Mouse (Mus musculus) hindbrain, embryonic 15.5 days (tissue): ENCODE results near the gene Slc9b2. TPM values are rescaled to one million over a fixed set of nuclear protein-coding genes. Genes with fewer than 3 reads are reported as not detected.

Experiments used
- ATAC-seq: fragments of 200-750 bp; cut with Nextera tagmentation; 2 replicates; pipeline ENCODE4 v1.8.0; 2017; ENCODE audit warnings: low read depth, moderate number of reproducible peaks, moderate TSS enrichment; ENCODE audit not compliant: low FRiP score
- H3K27ac ChIP-seq: fragments of 300-500 bp; sonication (generic); replicated peaks from 2 replicates; pipeline ENCODE4 v1.5.1; 2015; ENCODE audit warnings: mild to moderate bottlenecking, inconsistent platforms
- H3K27me3 ChIP-seq: fragments of 300-500 bp; sonication (generic); 2 replicates; pipeline ENCODE4 v1.6.1; 2015; ENCODE audit warnings: control low read depth, inconsistent platforms
- H3K36me3 ChIP-seq: fragments of 300-500 bp; sonication (generic); 2 replicates; pipeline ENCODE4 v1.6.1; 2015; ENCODE audit warnings: control low read depth, inconsistent platforms
- H3K4me1 ChIP-seq: fragments of 300-500 bp; sonication (generic); replicated peaks from 2 replicates; pipeline ENCODE4 v1.6.1; 2015; ENCODE audit warnings: control low read depth, inconsistent platforms
- H3K4me2 ChIP-seq: fragments of 300-500 bp; sonication (generic); 2 replicates; pipeline ENCODE4 v1.6.1; 2015; ENCODE audit warnings: moderate library complexity, mild to moderate bottlenecking, inconsistent platforms
- H3K4me3 ChIP-seq: fragments of 300-500 bp; sonication (generic); 2 replicates; pipeline ENCODE4 v1.5.1; 2015; ENCODE audit warnings: mild to moderate bottlenecking, inconsistent platforms
- H3K9ac ChIP-seq: fragments of 300-500 bp; sonication (generic); 2 replicates; pipeline ENCODE4 v1.6.1; 2015; ENCODE audit warnings: inconsistent platforms
- H3K9me3 ChIP-seq: fragments of 300-500 bp; sonication (generic); 2 replicates; pipeline ENCODE4 v1.6.1; 2016; ENCODE audit warnings: control low read depth, inconsistent platforms
- WGBS: fragments of 180-500 bp; shearing (Covaris S2); methylation state at CpG from one replicate; pipeline ENCODE4 v1.1.7; 2015; 5-methylcytosine and 5-hydroxymethylcytosine counted together
- polyA plus RNA-seq: library from polyadenylated mRNA; unstranded; fragments of >200 nt; fragmentation: Nextera tagmentation; extraction: Ambion mirVana; gene quantifications from 2 replicates; pipeline ENCODE4 v1.2.1, GENCODE M21; 2015

The Slc9b2 gene
- polyA plus RNA-seq, result 1.9 and 2.0 TPM in 2 replicates

DNA sequence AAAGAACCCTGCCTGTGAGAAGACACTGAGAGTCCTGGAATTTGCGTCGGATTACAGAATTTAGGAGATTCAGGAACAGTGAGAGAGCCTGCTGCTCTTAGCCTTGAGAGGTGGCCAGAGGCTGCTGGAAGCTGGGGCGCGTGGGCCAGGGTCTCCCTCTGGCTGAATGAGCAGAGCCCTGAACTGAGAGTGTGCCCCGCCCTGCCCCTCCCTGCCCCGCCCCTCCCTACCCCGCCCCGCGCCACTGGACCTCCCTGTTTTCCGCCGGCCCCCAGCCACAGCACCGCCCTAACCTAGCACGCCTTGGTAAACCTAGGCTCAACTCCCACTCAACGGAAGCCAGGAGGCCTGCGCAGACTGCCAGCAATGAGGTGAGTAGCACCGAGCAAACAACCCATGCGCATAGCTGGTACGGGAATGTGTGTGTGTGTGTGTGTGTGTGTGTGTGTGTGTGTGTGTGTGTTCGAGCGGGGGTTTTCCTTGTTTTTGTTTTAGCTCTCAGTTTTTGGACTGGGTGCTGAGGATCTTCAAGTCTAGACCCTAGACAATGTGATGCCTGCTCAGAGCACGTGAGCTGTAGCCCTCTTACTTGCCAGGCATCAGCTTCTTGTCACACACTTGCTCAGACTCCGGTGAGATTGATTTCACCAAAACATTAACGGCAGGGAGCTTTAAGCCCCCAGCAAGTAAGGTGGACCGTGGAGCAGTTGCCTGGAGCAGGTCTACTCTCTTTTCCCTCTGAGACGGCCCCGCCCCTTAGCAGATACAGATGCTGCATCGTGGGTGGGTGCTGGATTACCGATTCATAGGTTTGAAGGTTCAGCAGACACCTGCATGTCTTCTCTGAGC is at the start of gene Slc9b2:
TSS of gene Slc9b2 (plus strand) at position 290 of the 849 bp plus-strand sequence.
- Histone ChIP-seq H3K9ac (peak within 1 kb of the TSS; percentile 37; the same call in 1 of the 2 replicates), H3K9me3 (no peaks in the 10 kb centered on the region), H3K27me3 (0 out of 2 replicates have a peak, but pooled peaks cover 5% of the 10 kb centered on the region), H3K27ac (no peak within 1 kb of the TSS), H3K4me1 (peaks cover 3% of the 10 kb centered on the region; the same call in 1 of the 2 replicates), H3K36me3 (no peaks in the 10 kb centered on the region), H3K4me3 (peak within 1 kb of the TSS; percentile 33), H3K4me2 (peak within 1 kb of the TSS; percentile 70)
- ATAC-seq, result peak; percentile 87
- WGBS, result 13% methylated on average over 28 of the region's 28 CpGs

- no peak for ATAC-seq
- Histone ChIP-seq H3K4me2 (no peak overlapping the region), H3K36me3 (no peaks in the 10 kb centered on the region), H3K27me3 (no peaks in the 10 kb centered on the region), H3K9ac (no peak overlapping the region), H3K4me1 (no peaks in the 10 kb centered on the region), H3K27ac (no peak overlapping the region), H3K4me3 (no peak overlapping the region), H3K9me3 (no peaks in the 10 kb centered on the region)
- WGBS, result 85% methylated on average over 10 of the region's 10 CpGs
Observed at GRCm38 (mm10) chr3:135258919-135259318, 48.6 kb upstream of the Slc9b2 start.

DNA sequence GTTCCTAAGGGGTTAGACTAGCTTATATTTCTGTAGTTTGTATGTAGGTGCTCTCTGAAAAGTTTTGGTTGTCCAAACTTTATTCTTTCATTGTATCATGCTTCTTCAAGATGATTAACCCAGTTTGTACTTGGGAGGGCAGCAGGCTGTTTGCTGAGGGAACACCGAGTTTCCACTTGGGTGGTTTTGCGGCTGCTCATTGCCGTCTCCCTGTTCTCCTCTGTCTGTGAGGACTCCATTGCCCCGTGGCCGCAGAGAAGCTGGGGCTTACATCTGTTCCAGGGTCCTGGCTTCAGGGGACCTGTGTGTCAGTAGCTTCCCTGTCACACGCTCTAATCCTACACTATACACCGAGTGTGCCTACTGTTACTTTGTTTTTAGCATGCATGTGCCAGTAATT is 47.3 kb upstream of the Slc9b2 start:
- no peaks in the 10 kb centered on the region for H3K9me3 ChIP-seq
- no peak overlapping the region for H3K27ac ChIP-seq
- ATAC-seq, result no peak
- H3K4me1 ChIP-seq, result no peaks in the 10 kb centered on the region
- H3K27me3 ChIP-seq, result no peaks in the 10 kb centered on the region
- H3K4me2 ChIP-seq, result no peak overlapping the region
- 87% methylated on average over 7 of the region's 7 CpGs for WGBS
- H3K4me3 ChIP-seq, result no peak overlapping the region
- no peaks in the 10 kb centered on the region for H3K36me3 ChIP-seq
- H3K9ac ChIP-seq, result no peak overlapping the region

DNA sequence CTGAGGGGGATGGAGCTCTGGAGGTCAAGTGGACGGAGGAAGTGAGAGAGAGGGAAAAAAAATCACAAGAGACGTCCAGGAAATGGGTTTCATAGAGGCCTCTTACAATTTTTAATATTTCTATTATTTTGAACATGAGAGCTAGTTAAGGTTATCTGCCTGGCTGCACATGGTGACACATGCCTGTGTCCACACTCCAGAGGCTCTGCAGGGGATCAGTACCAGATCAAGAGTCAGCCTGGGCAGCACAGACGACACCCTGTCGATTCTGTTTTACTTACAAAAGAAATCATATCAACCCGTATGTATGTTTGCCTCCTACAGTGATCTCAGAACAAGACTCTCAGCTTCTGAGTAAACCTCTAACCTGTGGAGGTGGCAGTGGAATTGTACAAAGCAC is 38.9 kb upstream of the Slc9b2 start:
- no peak overlapping the region for H3K4me2 ChIP-seq
- H3K4me3 ChIP-seq, result no peak overlapping the region
- no peaks in the 10 kb centered on the region for H3K4me1 ChIP-seq
- no peak overlapping the region for H3K9ac ChIP-seq
- H3K27me3 ChIP-seq, result no peaks in the 10 kb centered on the region
- H3K9me3 ChIP-seq, result no peaks in the 10 kb centered on the region
- no peaks in the 10 kb centered on the region for H3K36me3 ChIP-seq
- WGBS, result 89% methylated on average over 5 of the region's 5 CpGs
- H3K27ac ChIP-seq, result no peak overlapping the region
- ATAC-seq, result no peak

DNA sequence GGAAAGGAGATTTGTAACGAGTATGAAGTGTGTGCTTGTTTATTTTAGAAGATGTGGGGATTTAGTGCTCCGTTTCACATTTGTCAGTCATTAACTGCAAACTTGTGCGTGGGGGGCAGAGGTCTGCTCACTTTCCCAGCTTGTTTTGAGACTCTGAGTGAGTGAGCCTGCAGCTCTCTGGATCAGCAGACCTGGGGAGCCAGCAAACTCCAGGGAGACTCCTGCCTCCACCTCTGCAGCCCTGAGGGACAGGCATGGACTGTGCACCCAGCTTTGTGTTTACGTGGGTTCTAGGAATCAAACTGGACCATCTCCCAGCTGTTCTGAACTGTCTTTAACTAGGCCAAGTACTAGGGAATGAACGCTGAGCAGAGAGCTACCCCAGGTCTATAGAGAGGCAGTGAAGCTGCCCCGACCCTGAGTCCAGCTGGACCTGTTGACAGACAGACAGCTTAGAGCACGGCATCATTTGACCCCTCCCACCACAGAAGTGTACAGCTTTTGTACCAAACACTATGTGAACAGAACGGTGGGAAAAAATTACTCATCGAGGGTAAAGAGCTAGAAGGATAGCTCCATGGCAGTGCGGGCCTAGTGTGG is 38.0 kb upstream of the Slc9b2 start:
- ATAC-seq, result no peak
- H3K9ac ChIP-seq, result no peak overlapping the region
- no peaks in the 10 kb centered on the region for H3K4me1 ChIP-seq
- H3K27ac ChIP-seq, result no peak overlapping the region
- WGBS, result 92% methylated on average over 10 of the region's 10 CpGs
- H3K9me3 ChIP-seq, result no peaks in the 10 kb centered on the region
- no peaks in the 10 kb centered on the region for H3K36me3 ChIP-seq
- no peak overlapping the region for H3K4me3 ChIP-seq
- H3K4me2 ChIP-seq, result no peak overlapping the region
- no peaks in the 10 kb centered on the region for H3K27me3 ChIP-seq

- Histone ChIP-seq H3K9me3 (no peaks in the 10 kb centered on the region), H3K4me3 (no peak overlapping the region), H3K4me2 (no peak overlapping the region), H3K27ac (no peak overlapping the region), H3K36me3 (no peaks in the 10 kb centered on the region), H3K9ac (no peak overlapping the region), H3K4me1 (no peaks in the 10 kb centered on the region), H3K27me3 (no peaks in the 10 kb centered on the region)
- WGBS, result 68% methylated on average over 12 of the region's 12 CpGs
- no peak for ATAC-seq
Observed at GRCm38 (mm10) chr3:135272627-135273026, 34.9 kb upstream of the Slc9b2 start.

- Histone ChIP-seq H3K4me1 (no peaks in the 10 kb centered on the region), H3K27me3 (no peaks in the 10 kb centered on the region), H3K36me3 (no peaks in the 10 kb centered on the region), H3K9ac (no peak overlapping the region), H3K4me2 (no peak overlapping the region), H3K9me3 (no peaks in the 10 kb centered on the region), H3K4me3 (no peak overlapping the region), H3K27ac (no peak overlapping the region)
- 90% methylated on average over 13 of the region's 13 CpGs for WGBS
- ATAC-seq, result no peak
Observed at GRCm38 (mm10) chr3:135273047-135273446, 34.5 kb upstream of the Slc9b2 start.

DNA sequence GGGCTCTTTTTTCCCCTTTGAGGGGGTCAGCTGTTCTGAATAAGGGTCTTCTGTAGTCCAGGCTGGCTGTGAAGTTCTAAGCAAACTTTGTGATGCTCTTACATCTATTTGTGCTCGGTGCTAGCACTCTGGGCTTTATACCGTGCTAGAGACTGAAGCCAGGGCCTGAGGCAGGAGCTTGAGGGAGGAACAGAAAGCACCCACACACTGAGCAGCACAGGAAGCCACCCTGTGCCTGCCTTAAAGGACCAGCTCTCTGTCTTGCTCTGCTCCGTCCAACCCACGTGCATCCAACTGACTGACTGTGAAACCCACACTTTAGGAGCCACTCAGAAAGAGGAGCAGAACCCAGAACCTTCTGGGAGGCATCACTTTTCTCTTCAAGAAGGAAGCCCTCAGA is 27.3 kb upstream of the Slc9b2 start:
- no peak overlapping the region for H3K4me2 ChIP-seq
- 80% methylated on average over 4 of the region's 4 CpGs for WGBS
- no peak overlapping the region for H3K4me3 ChIP-seq
- H3K27me3 ChIP-seq, result no peaks in the 10 kb centered on the region
- ATAC-seq, result no peak
- H3K4me1 ChIP-seq, result peaks cover 5% of the 10 kb centered on the region; the same call in 1 of the 2 replicates
- H3K36me3 ChIP-seq, result no peaks in the 10 kb centered on the region
- 0 out of 2 replicates have a peak overlapping the region, but pooled peaks have one; percentile 56 for H3K27ac ChIP-seq
- no peak overlapping the region for H3K9ac ChIP-seq
- no peaks in the 10 kb centered on the region for H3K9me3 ChIP-seq

DNA sequence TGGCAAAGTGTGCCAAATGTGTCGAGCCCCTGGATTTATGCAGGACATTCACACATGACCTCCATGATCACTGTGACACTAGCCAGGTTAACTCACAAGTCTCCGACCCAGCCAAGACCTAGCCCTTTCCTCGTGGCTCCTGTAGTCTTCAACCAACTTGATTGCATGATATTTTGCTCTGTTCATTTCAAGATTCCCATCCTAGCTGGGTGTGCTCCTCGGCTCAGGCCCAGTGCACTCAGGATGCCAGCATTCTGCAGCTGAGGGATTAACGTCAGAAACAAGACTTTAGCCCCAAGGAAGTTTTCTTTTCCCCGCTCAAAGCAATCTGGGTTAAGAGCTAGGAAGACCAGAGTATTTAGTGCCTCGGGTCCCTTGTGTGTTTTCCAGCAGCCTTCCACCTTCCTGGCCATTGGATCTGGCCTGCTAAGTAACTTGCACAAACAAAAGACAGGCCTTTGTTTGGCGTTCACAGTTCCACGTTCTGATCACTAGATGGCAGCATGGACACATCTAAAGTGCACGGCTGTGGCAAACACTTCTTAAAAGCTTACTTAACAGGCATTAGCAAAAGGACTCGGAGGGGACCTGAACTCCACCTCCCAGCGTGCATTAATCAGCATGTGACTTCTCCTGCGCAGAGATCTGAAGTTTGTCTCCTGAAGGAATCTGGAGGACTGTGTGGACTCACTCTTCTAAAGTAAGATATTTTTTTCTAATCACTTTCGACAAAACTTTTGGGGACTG is 26.7 kb upstream of the Slc9b2 start, which contains the start of gene Bdh2:
TSS of gene Bdh2 (plus strand) at position 553 of the 747 bp plus-strand sequence.
- peaks cover 5% of the 10 kb centered on the region; the same call in 1 of the 2 replicates for H3K4me1 ChIP-seq
- peak within 1 kb of the TSS; percentile 24; the same call in 1 of the 2 replicates for H3K4me2 ChIP-seq
- H3K27me3 ChIP-seq, result no peaks in the 10 kb centered on the region
- H3K9me3 ChIP-seq, result no peaks in the 10 kb centered on the region
- 24% methylated on average over 14 of the region's 14 CpGs for WGBS
- peak within 1 kb of the TSS; percentile 22; the same call in 1 of the 2 replicates for H3K9ac ChIP-seq
- peak within 1 kb of the TSS; percentile 56 for H3K27ac ChIP-seq
- H3K36me3 ChIP-seq, result no peaks in the 10 kb centered on the region
- no peak within 1 kb of the TSS for H3K4me3 ChIP-seq
- peak; percentile 92 for ATAC-seq

DNA sequence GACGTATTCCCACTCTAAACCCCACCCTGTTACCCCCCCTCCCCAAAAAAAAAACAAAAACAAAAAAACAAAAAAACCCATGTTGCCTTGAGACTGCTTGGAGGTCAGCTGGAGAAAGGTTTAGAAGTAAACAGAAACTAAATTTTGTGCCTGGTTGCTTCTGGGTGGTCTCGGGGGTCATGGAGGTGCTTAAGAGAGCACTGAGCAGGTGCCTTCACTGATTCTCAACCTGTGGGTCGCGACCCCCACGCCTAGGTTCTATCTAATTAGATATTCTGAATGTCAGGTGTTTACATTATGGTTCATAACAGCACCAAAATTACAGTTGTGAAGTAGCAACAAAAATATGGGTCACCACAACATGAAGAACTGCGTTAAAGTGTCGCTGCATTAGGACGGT is 25.8 kb upstream of the Slc9b2 start:
- H3K4me2 ChIP-seq, result no peak overlapping the region
- ATAC-seq, result no peak
- no peak overlapping the region for H3K9ac ChIP-seq
- H3K27me3 ChIP-seq, result no peaks in the 10 kb centered on the region
- H3K27ac ChIP-seq, result no peak overlapping the region
- WGBS, result 88% methylated on average over 8 of the region's 8 CpGs
- H3K9me3 ChIP-seq, result no peaks in the 10 kb centered on the region
- peaks cover 5% of the 10 kb centered on the region; the same call in 1 of the 2 replicates for H3K4me1 ChIP-seq
- no peaks in the 10 kb centered on the region for H3K36me3 ChIP-seq
- H3K4me3 ChIP-seq, result no peak overlapping the region

- no peak for ATAC-seq
- Histone ChIP-seq H3K4me1 (peaks cover 5% of the 10 kb centered on the region; the same call in 1 of the 2 replicates), H3K4me2 (no peak overlapping the region), H3K27ac (no peak overlapping the region), H3K27me3 (no peaks in the 10 kb centered on the region), H3K36me3 (no peaks in the 10 kb centered on the region), H3K4me3 (no peak overlapping the region), H3K9ac (no peak overlapping the region), H3K9me3 (no peaks in the 10 kb centered on the region)
- 86% methylated on average over 11 of the region's 11 CpGs for WGBS
Observed at GRCm38 (mm10) chr3:135285256-135285655, 22.2 kb upstream of the Slc9b2 start.
